Mouse (Mus musculus) embryonic facial prominence, embryonic 14.5 days (tissue): ENCODE data around the gene Ralgapa2. TPM values are rescaled to one million over a fixed set of nuclear protein-coding genes. Genes with fewer than 3 reads are reported as not detected.

Source experiments
- ATAC-seq: fragments of 200-750 bp; cut with Nextera tagmentation; 2 replicates; pipeline ENCODE4 v1.8.0; 2017; ENCODE audit warnings: low read depth, moderate number of reproducible peaks, moderate TSS enrichment
- DNase-seq: peaks from one replicate; pipeline ENCODE4 v3.0.0-alpha.2; 2015; ENCODE audit warnings: low spot score
- H3K27ac ChIP-seq: fragments of 300-500 bp; sonication (generic); replicated peaks from 2 replicates; pipeline ENCODE4 v1.5.1; 2014; ENCODE audit warnings: low read depth, mild to moderate bottlenecking, low read length, moderate library complexity
- H3K27me3 ChIP-seq: fragments of 300-500 bp; sonication (generic); replicated peaks from 2 replicates; pipeline ENCODE4 v1.6.1; 2014; ENCODE audit warnings: low read length; ENCODE audit not compliant: control insufficient read depth, insufficient read depth
- H3K36me3 ChIP-seq: fragments of 300-500 bp; sonication (generic); 2 replicates; pipeline ENCODE4 v1.6.1; 2014; ENCODE audit warnings: low read length, mixed read lengths; ENCODE audit not compliant: control insufficient read depth, insufficient read depth
- H3K4me1 ChIP-seq: fragments of 300-500 bp; sonication (generic); 2 replicates; pipeline ENCODE4 v1.6.1; 2014; ENCODE audit warnings: antibody characterized with exemption, low read length; ENCODE audit not compliant: control insufficient read depth, insufficient read depth
- H3K4me2 ChIP-seq: fragments of 300-500 bp; sonication (generic); 2 replicates; pipeline ENCODE4 v1.6.1; 2014; ENCODE audit warnings: low read depth, mild to moderate bottlenecking, low read length, moderate library complexity, mixed read lengths
- H3K4me3 ChIP-seq: fragments of 300-500 bp; sonication (generic); 2 replicates; pipeline ENCODE4 v1.5.1; 2014; ENCODE audit warnings: low read depth, mild to moderate bottlenecking, low read length
- H3K9ac ChIP-seq: fragments of 300-500 bp; sonication (generic); 2 replicates; pipeline ENCODE4 v1.6.1; 2014; ENCODE audit warnings: low read depth, mild to moderate bottlenecking, low read length, moderate library complexity, mixed read lengths
- H3K9me3 ChIP-seq: fragments of 300-500 bp; sonication (generic); 2 replicates; pipeline ENCODE4 v1.6.1; 2016; ENCODE audit warnings: low read length; ENCODE audit not compliant: control insufficient read depth
- WGBS: fragments of 180-500 bp; shearing (Covaris S2); extraction: QIAGEN DNeasy Blood & Tissue Kit; methylation state at CpG from one replicate; pipeline ENCODE4 v1.1.7; 2014; 5-methylcytosine and 5-hydroxymethylcytosine counted together
- polyA plus RNA-seq: library from polyadenylated mRNA; unstranded; fragments of >200 nt; fragmentation: Nextera tagmentation; extraction: Ambion mirVana; gene quantifications from 2 replicates; pipeline ENCODE4 v1.2.1, GENCODE M21; 2014

Ralgapa2 gene
- polyA plus RNA-seq, 1 experiment from 2014 or later, result 6.3 TPM

GRCm38 (mm10) chr2:146414484-146415291 lies 97.5 kb downstream of the Ralgapa2 start:
- H3K9ac ChIP-seq, result no peak overlapping the region
- H3K4me1 ChIP-seq, result no peaks in the 10 kb centered on the region
- DNase-seq (peak; percentile 81), ATAC-seq (peak; percentile 85)
- H3K36me3 ChIP-seq, result no peaks in the 10 kb centered on the region
- H3K9me3 ChIP-seq, result no peaks in the 10 kb centered on the region
- no peak overlapping the region for H3K4me3 ChIP-seq
- 40% methylated on average over 8 of the region's 8 CpGs for WGBS
- H3K27me3 ChIP-seq, result no peaks in the 10 kb centered on the region
- H3K27ac ChIP-seq, result no peak overlapping the region; the same call in 1 of the 2 replicates
- H3K4me2 ChIP-seq, result no peak overlapping the region

GRCm38 (mm10) chr2:146412733-146413132 lies 99.4 kb downstream of the Ralgapa2 start:
- Histone ChIP-seq H3K9ac (no peak overlapping the region), H3K27ac (no peak overlapping the region), H3K4me3 (no peak overlapping the region), H3K36me3 (no peaks in the 10 kb centered on the region), H3K4me2 (no peak overlapping the region), H3K9me3 (no peaks in the 10 kb centered on the region), H3K4me1 (no peaks in the 10 kb centered on the region), H3K27me3 (no peaks in the 10 kb centered on the region)
- WGBS, result 51% methylated on average over 9 of the region's 9 CpGs
- ATAC-seq (no peak; the same call in 1 of the 2 replicates), DNase-seq (peak; percentile 35)

- no peak overlapping the region for H3K4me3 ChIP-seq
- no peak overlapping the region for H3K9ac ChIP-seq
- H3K4me2 ChIP-seq, result no peak overlapping the region
- H3K27me3 ChIP-seq, result no peaks in the 10 kb centered on the region
- H3K9me3 ChIP-seq, result no peaks in the 10 kb centered on the region
- WGBS, result 76% methylated on average over 5 of the region's 5 CpGs
- ATAC-seq (no peak), DNase-seq (no peak)
- no peak overlapping the region for H3K27ac ChIP-seq
- no peaks in the 10 kb centered on the region for H3K4me1 ChIP-seq
- H3K36me3 ChIP-seq, result no peaks in the 10 kb centered on the region
Observed at GRCm38 (mm10) chr2:146411904-146412303, 100.2 kb downstream of the Ralgapa2 start.

- H3K4me2 ChIP-seq, result no peak overlapping the region
- no peak for DNase-seq
- no peaks in the 10 kb centered on the region for H3K36me3 ChIP-seq
- no peak overlapping the region for H3K9ac ChIP-seq
- H3K27ac ChIP-seq, result no peak overlapping the region
- no peak overlapping the region for H3K4me3 ChIP-seq
- WGBS, result 96% methylated on average over 4 of the region's 4 CpGs
- H3K27me3 ChIP-seq, result no peaks in the 10 kb centered on the region
- H3K4me1 ChIP-seq, result no peaks in the 10 kb centered on the region
- no peak for ATAC-seq
- no peaks in the 10 kb centered on the region for H3K9me3 ChIP-seq
Observed at GRCm38 (mm10) chr2:146407078-146407477, 105.1 kb downstream of the Ralgapa2 start.

GRCm38 (mm10) chr2:146401588-146401987 lies 110.6 kb downstream of the Ralgapa2 start:
- Histone ChIP-seq H3K27ac (no peak overlapping the region), H3K4me3 (no peak overlapping the region), H3K9me3 (no peaks in the 10 kb centered on the region), H3K4me1 (no peaks in the 10 kb centered on the region), H3K4me2 (no peak overlapping the region), H3K9ac (no peak overlapping the region), H3K27me3 (no peaks in the 10 kb centered on the region), H3K36me3 (no peaks in the 10 kb centered on the region)
- DNase-seq (peak; percentile 35), ATAC-seq (peak; percentile 88)

- H3K27ac ChIP-seq, result no peak overlapping the region
- ATAC-seq, result peak; percentile 39; the same call in 1 of the 2 replicates
- WGBS, result 53% methylated on average over 2 of the region's 2 CpGs
- no peak overlapping the region for H3K4me2 ChIP-seq
- no peak overlapping the region for H3K9ac ChIP-seq
- no peak overlapping the region for H3K4me3 ChIP-seq
- no peak for DNase-seq
- no peaks in the 10 kb centered on the region for H3K9me3 ChIP-seq
- no peaks in the 10 kb centered on the region for H3K36me3 ChIP-seq
- no peaks in the 10 kb centered on the region for H3K4me1 ChIP-seq
- H3K27me3 ChIP-seq, result no peaks in the 10 kb centered on the region
Observed at GRCm38 (mm10) chr2:146400738-146401137, 111.4 kb downstream of the Ralgapa2 start.

- Histone ChIP-seq H3K9me3 (no peaks in the 10 kb centered on the region), H3K27me3 (no peaks in the 10 kb centered on the region), H3K36me3 (no peaks in the 10 kb centered on the region), H3K9ac (no peak overlapping the region), H3K4me3 (no peak overlapping the region), H3K4me1 (no peaks in the 10 kb centered on the region), H3K27ac (no peak overlapping the region), H3K4me2 (no peak overlapping the region)
- ATAC-seq (no peak), DNase-seq (no peak)
- 85% methylated on average over 6 of the region's 6 CpGs for WGBS
Observed at GRCm38 (mm10) chr2:146398211-146398865, 113.8 kb downstream of the Ralgapa2 start.

- H3K9me3 ChIP-seq, result 0 out of 2 replicates have a peak, but pooled peaks cover 1% of the 10 kb centered on the region
- no peak overlapping the region for H3K4me2 ChIP-seq
- H3K27me3 ChIP-seq, result no peaks in the 10 kb centered on the region
- DNase-seq, result peak; percentile 63
- H3K27ac ChIP-seq, result no peak overlapping the region
- 58% methylated on average over 2 of the region's 2 CpGs for WGBS
- H3K9ac ChIP-seq, result no peak overlapping the region
- H3K4me3 ChIP-seq, result no peak overlapping the region
- H3K4me1 ChIP-seq, result peaks cover 8% of the 10 kb centered on the region; the same call in 1 of the 2 replicates
- H3K36me3 ChIP-seq, result 0 out of 2 replicates have a peak, but pooled peaks cover 4% of the 10 kb centered on the region
- ATAC-seq, result no peak
Observed at GRCm38 (mm10) chr2:146387211-146387610, 124.9 kb downstream of the Ralgapa2 start.
